Mouse (Mus musculus) left cerebral cortex, postnatal 36 days (tissue): Measurements from ENCODE around the gene Myl6. TPM values are rescaled to one million over a fixed set of nuclear protein-coding genes. Genes with fewer than 3 reads are reported as not detected.
"Not testable (repeated sequence)": the region's sequence is repeated elsewhere in the genome, so short reads cannot be mapped to it uniquely, and the experiment has no call there.

ENCODE experiments used
- DNase-seq, 2 experiments: peaks; one replicate each; pipeline ENCODE4 v3.0.0; 2021 to 2022; ENCODE audit warnings: low spot score in 2 of 2, mixed read lengths in 1 of 2
- intact Hi-C: fragments of 180-260 bp; cut with DNase I; formaldehyde crosslinking; loops from one replicate; pipeline ENCODE4 v1.15.1; 2025
- total RNA-seq, 2 experiments: library from RNA; stranded (reverse); gene quantifications; 2 replicates each; pipeline ENCODE4 v1.2.3; 2021

Myl6 gene
- total RNA-seq, 2 experiments from 2014 or later, result 547 to 629 TPM

DNA sequence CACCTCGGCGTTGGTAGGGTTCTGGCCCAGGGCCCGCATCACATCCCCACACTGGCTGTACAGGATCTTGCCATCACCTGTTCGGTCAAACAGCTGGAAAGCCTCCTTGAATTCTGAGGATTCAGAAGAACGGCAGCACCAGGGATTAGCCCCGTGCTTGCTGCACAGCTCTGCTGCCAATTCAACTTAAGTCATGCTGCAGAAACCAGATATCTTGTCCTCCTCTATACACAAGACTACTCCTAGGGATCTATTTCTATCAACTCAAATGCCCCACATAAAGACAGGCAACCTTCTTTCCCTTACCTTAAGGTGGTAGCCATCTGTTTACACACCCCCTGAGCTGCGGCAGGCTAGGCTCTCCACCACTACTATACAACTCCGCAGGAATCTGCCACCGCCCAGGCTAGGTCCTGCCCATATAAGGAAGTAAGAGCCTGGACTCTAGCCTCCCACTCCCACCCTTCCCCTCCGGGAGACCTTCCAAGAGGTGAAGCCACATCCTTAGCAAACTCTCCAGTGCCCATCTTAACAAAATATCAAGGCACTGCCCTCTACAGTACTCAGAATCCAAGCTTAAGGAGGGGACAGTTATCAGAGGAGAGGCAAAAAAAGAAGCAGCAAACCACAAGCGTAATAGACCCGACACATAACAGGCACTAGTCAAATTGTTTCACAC, 1.2 kb downstream of the Myl6 start:
- peak; percentile 61 to 66 for DNase-seq
- intact Hi-C loops, result loop anchor here (5.0 kb wide), 2 partner anchors 35 to 55 kb away; partner anchors contain the start of genes Rpl41, Smarcc2 and Zc3h10

GRCm38 (mm10) chr10:128492051-128492450, 1.9 kb downstream of the Myl6 start:
- intact Hi-C loops, result loop anchor here (5.0 kb wide), 2 partner anchors 35 to 55 kb away; partner anchors contain the start of genes Rpl41, Smarcc2 and Zc3h10
- not testable (repeated sequence) for DNase-seq

DNA sequence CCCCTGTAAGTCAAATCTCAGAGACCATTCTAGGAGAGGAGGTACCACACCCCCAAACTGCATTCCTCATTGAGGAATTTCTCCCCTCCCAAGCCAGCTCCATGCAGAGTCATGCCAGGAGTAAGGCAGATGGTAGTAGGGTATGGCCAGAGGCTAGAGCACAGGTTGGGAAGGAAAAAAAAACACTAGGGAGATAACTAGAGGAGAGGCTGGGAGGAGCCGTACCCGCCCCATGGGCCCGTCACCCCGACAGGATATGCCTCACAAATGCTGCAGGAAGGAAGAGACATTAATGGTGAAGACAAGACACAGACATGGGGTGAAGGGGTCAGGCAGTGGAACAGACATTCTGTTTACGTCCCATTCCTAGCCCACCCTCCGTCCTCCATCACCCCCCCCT, 2.5 kb downstream of the Myl6 start:
- intact Hi-C loops, result loop anchor here (5.0 kb wide), 2 partner anchors 34 to 56 kb away; partner anchors contain the start of genes Rpl41, Smarcc2 and Zc3h10
- DNase-seq, result peak in 1 of 2 experiments; percentile 27

DNA sequence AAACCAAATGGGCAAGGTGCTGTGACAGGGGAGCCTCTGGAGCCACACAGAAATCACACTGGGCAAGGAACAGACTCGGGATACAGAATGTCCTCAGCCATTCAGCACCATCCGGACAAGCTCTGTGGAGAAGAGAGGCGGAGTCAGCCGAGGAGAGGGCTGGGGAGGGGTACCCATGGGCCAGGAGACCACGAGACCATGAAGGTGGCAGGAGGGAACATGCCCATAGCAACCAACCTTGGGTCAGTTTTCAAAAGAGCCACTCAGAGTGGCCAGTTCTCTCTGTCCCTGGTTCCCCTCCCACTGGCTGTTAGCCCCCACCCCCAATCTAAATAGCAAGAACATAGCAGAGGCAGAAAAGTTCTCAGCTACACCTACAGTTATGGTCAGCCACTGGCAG, 3.0 kb downstream of the Myl6 start:
- no peak for DNase-seq
- intact Hi-C loops, result loop anchor here (5.0 kb wide), 2 partner anchors 34 to 56 kb away; partner anchors contain the start of genes Rpl41, Smarcc2 and Zc3h10

DNA sequence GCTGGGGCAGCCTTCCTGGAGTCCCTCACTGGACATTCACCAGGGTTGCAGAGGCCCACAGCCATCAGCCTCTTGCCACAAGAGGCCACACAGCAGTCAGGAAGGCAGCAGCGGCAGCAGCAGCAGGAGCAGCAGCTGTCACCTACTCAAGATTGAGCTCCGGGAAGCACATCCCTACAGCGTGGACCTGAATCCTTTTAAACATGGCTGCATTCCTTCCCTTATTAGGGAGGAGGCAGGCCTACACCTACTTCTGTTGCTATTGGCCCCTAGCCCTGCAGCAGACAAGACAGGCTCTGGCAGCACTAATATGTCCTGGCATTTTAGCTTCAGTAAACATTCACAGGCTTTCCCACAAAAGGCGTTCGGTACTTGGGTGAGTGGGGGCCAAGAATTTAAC, 3.7 kb downstream of the Myl6 start:
- intact Hi-C loops, result loop anchor here (5.0 kb wide), 2 partner anchors 33 to 57 kb away; partner anchors contain the start of genes Rpl41, Smarcc2 and Zc3h10
- peak in 1 of 2 experiments; percentile 11 for DNase-seq

DNA sequence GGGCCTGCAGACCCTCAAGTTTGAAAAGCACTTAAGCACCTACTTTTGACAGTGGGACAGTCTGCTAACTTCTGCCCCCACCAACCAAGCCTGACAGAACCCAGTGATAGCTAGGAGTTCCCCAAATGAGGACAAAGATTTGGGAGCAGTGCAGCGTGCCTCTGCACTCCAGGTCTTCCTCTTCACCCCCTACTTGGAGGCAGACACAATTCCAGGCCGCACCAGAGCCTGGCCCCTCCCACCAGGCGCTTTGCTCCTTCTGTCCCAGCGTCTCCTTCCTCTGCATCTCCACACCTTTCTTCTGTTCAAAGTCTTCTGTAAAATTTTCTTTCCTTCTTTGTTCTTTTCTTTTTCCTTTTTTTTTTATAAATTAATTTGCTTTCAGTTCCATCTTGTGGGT, 4.2 kb downstream of the Myl6 start:
- no peak for DNase-seq
- intact Hi-C loops, result loop anchor here (5.0 kb wide), 2 partner anchors 32 to 58 kb away; partner anchors contain the start of genes Rpl41, Smarcc2 and Zc3h10

GRCm38 (mm10) chr10:128489380-128489779, 4.6 kb downstream of the Myl6 start:
- intact Hi-C loops, result no loop called here
- DNase-seq, result no peak

DNA sequence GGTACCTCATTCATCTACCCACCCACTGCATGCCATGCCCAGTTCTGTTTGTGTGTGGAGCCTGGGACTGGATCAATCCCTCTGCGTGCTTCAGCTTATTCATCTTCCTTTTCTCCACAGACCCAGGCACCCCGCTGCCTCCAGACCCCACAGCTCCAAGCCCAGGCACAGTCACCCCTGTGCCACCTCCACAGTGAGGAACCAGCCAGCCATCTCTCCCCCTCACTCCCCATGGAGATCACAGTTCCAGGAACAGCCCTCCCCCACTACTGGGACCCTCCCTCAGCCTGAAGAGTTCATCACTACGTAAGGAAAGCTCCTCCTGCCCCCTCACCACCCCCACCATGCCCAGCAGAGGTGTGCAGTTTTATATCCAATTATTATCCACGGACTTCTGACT, 5.2 kb downstream of the Myl6 start:
- intact Hi-C loops, result no loop called here
- no peak for DNase-seq

- no peak for DNase-seq
- intact Hi-C loops, result no loop called here
Measured at GRCm38 (mm10) chr10:128487861-128488712, 5.9 kb downstream of the Myl6 start.

- no peak for DNase-seq
- intact Hi-C loops, result no loop called here
Measured at GRCm38 (mm10) chr10:128486370-128486769, 7.6 kb downstream of the Myl6 start.

- intact Hi-C loops, result no loop called here
- DNase-seq, result no peak
Measured at GRCm38 (mm10) chr10:128474366-128474765, 19.6 kb downstream of the Myl6 start.

GRCm38 (mm10) chr10:128460270-128460630, 33.7 kb downstream of the Myl6 start:
- no peak for DNase-seq
- intact Hi-C loops, result no loop called here

DNA sequence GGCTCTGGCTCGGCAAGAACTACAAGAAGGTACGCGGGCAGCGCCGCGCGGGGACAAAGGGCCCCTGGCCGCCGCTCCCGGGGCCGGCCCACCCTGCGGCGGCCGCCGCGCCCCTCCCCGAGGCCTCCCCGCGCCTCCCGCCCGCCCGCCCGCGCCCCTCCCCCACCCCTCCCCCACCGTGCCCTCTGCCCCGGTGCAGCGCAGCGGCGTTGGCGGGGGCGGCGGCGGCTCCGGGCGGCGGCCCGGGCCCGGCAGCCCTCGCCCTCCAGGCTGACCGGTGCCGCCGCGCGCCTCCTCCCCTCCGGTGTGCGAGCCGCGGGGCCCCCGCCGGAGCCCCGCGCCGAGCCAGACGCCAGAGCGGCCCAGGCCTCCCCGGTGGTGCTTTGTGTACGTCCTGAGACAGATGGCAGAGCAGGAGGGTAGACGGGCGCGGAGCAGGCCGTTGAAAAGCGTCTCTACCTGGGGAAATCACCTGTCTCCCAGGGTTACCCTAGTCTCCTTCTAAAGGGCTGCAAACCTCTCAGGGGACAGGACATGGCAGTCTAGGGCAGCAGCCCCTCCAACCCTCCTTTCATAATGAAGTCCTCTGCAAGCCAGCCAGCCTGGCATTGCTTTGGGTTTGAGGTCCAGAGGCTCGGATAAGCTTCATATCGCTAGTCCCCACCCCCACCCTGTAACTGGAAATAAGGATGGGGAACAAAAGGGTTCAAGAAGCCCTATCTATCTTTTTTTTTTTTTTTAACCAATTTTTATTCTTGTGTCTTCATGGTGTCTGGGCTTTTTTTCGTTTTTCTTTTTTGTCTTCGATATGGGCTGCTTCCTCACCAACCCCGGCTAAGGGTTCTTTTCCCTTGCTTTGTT, 34.3 kb downstream of the Myl6 start:
- DNase-seq, result peak; percentile 56 to 58
- intact Hi-C loops, result loop anchor here (2.0 to 10.0 kb wide), 5 partner anchors 33 to 245 kb away; partner anchors contain the start of genes Cs, Myl6, Nabp2 and Rnf41

GRCm38 (mm10) chr10:128458719-128459408, 35.1 kb downstream of the Myl6 start, which contains the start of gene Smarcc2:
Gene Smarcc2 (plus strand): TSS chr10:128459248.
- peak; percentile 82 to 85 for DNase-seq
- intact Hi-C loops, result loop anchor here (2.0 to 10.0 kb wide), 5 partner anchors 33 to 244 kb away; partner anchors contain the start of genes Cs, Myl6, Nabp2 and Rnf41

DNA sequence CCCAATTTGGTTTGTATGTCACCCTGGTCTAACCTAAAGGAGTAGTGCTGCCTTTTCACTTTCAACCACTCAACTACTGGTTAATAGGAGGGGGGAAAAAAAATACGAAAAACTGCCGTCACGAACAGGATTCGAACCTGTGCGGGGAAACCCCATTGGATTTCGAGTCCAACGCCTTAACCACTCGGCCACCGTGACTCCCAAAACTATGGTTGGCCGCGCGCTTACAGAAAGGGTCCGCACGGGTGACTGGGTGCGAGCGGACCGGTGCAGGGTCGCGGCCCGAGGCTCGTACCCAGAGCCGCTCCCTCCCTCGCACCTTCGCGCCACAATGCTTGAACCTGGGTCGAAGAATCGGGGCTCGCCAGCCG, 35.6 kb downstream of the Myl6 start:
- peak; percentile 90 to 92 for DNase-seq
- intact Hi-C loops, result loop anchor here (2.0 to 10.0 kb wide), 5 partner anchors 34 to 244 kb away; partner anchors contain the start of genes Cs, Myl6, Nabp2 and Rnf41

- intact Hi-C loops, result loop anchor here (2.0 to 10.0 kb wide), 5 partner anchors 35 to 243 kb away; partner anchors contain the start of genes Cs, Myl6, Nabp2 and Rnf41
Measured at GRCm38 (mm10) chr10:128457676-128458075, 36.3 kb downstream of the Myl6 start.

GRCm38 (mm10) chr10:128455280-128455679, 38.7 kb downstream of the Myl6 start:
- intact Hi-C loops, result loop anchor here (2.0 to 10.0 kb wide), 4 partner anchors 37 to 240 kb away; partner anchors contain the start of genes Ankrd52, Cs, Myl6 and Spryd4
- peak; percentile 39 to 55 for DNase-seq

More at GRCm38 (mm10) chr10:128457676-128458075, 36.3 kb downstream of the Myl6 start:
- DNase-seq, result no peak

- intact Hi-C loops, result loop anchor here (2.0 to 10.0 kb wide), 3 partner anchors 78 to 240 kb away; partner anchors contain the start of genes Ankrd52, Cs and Spryd4
- no peak for DNase-seq
Measured at GRCm38 (mm10) chr10:128454471-128454870, 39.5 kb downstream of the Myl6 start.
